Mouse (Mus musculus) adipose tissue, adult 10 weeks (tissue): ENCODE results near the gene Ccdc113. TPM values are rescaled to one million over a fixed set of nuclear protein-coding genes. Genes with fewer than 3 reads are reported as not detected.

Experiments used
- polyA plus RNA-seq: library from polyadenylated mRNA; stranded (reverse); fragments of 350-450 nt; fragmentation: Illumina TruSeq; extraction: RNeasy Lipid Tissue Mini Kit (QIAGEN cat#74804); gene quantifications from one replicate; pipeline ENCODE4 v1.2.3, GENCODE M21; 2014; ENCODE audit warnings: low read depth, low replicate concordance

The Ccdc113 gene
- polyA plus RNA-seq, result 6.9 TPM

GRCm38 (mm10) chr8:95533584-95534387 lies at the start of gene Ccdc113:
Gene Ccdc113, plus strand, starts transcription at chr8:95534085.

GRCm38 (mm10) chr8:95490006-95490405 lies 43.9 kb upstream of the Ccdc113 start, which contains the start of gene Csnk2a2:
Gene Csnk2a2, minus strand, starts transcription at chr8:95490039.

GRCm38 (mm10) chr8:95576240-95576639 lies 42.4 kb downstream of the Ccdc113 start, which contains the start of gene Prss54:
Gene Prss54, minus strand, starts transcription at chr8:95576340.

Other genes with a start within 250 kb of the Ccdc113 start
- 0.69 TPM for gene Cngb1, start 227.5 kb upstream of the Ccdc113 start, polyA plus RNA-seq
- 2.0 TPM for gene Tepp, start 223.5 kb upstream of the Ccdc113 start, polyA plus RNA-seq
- 6.2 TPM for gene Zfp319, start 202.1 kb upstream of the Ccdc113 start, polyA plus RNA-seq
- 20.1 TPM for gene Usb1, start 201.8 kb upstream of the Ccdc113 start, polyA plus RNA-seq
- gene Mmp15, start 181.8 kb upstream of the Ccdc113 start, polyA plus RNA-seq, result 7.7 TPM
- gene Cfap20, start 99.2 kb upstream of the Ccdc113 start, polyA plus RNA-seq, result 46.9 TPM
- 43.6 TPM for gene Csnk2a2, start 44.0 kb upstream of the Ccdc113 start, polyA plus RNA-seq
- 3.7 TPM for gene Prss54, start 42.3 kb downstream of the Ccdc113 start, polyA plus RNA-seq
- 4.0 TPM for gene Gins3, start 99.4 kb downstream of the Ccdc113 start, polyA plus RNA-seq
- 51.5 TPM for gene Ndrg4, start 142.9 kb downstream of the Ccdc113 start, polyA plus RNA-seq
- 17.6 TPM for gene Setd6, start 181.8 kb downstream of the Ccdc113 start, polyA plus RNA-seq